Mouse (Mus musculus): ENCODE results near the gene Aipl1. TPM values are rescaled to one million over a fixed set of nuclear protein-coding genes. Genes with fewer than 3 reads are reported as not detected.

Aipl1 gene
- polyA plus RNA-seq, 1 experiment from 2014 or later: 0.19 TPM

DNA sequence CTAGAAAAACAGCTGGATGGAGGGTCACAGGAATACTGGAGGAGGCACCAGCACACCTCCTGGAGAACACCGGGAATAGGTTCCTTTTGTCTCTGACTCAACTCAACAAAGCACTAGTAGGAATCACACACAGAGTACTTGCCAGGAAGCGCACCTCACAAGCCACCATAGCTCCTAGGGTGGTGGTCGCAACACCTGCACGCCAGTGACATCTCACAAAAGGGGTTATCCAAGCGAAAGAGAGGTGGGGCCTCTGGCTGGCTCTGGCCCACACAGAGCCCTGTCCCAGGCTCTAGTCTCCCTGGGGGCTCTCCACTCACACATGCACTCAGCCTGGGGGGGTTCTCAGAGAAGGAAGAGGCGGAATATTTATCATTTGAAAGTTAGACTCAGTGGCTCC, 11.4 kb upstream of the Aipl1 start:
- Histone ChIP-seq H3K9ac (no peak overlapping the region), H3K4me3 (replicated peaks) (no peak overlapping the region), H3K9me3 (no peaks in the 10 kb centered on the region), H3K27me3 (replicated peaks) (peaks cover 6% of the 10 kb centered on the region; the same call in 1 of the 2 replicates), H3K4me2 (replicated peaks) (no peak overlapping the region), H3K36me3 (peaks cover 13% of the 10 kb centered on the region; the same call in 1 of the 2 replicates), H3K4me1 (replicated peaks) (peaks cover 19% of the 10 kb centered on the region), H3K27ac (no peak overlapping the region)
- ATAC-seq: no peak
- WGBS: 82% methylated on average over 6 of the region's 6 CpGs

- WGBS: 81% methylated on average over 3 of the region's 3 CpGs
- no peak overlapping the region for H3K9ac ChIP-seq
Measured at GRCm38 (mm10) chr11:72044231-72044630, 6.9 kb upstream of the Aipl1 start.

GRCm38 (mm10) chr11:72042631-72043030, 5.3 kb upstream of the Aipl1 start:
- Histone ChIP-seq H3K27me3 (replicated peaks) (0 out of 2 replicates have a peak, but pooled peaks cover 5% of the 10 kb centered on the region), H3K9me3 (no peaks in the 10 kb centered on the region), H3K4me3 (replicated peaks) (peak overlapping the region; percentile 73), H3K4me1 (replicated peaks) (peaks cover 25% of the 10 kb centered on the region), H3K27ac (no peak overlapping the region), H3K4me2 (replicated peaks) (peak overlapping the region; percentile 91), H3K9ac (peak overlapping the region; percentile 60), H3K36me3 (peaks cover 13% of the 10 kb centered on the region; the same call in 1 of the 2 replicates)
- 2% methylated on average over 14 of the region's 14 CpGs for WGBS
- ATAC-seq: peak; percentile 15; the same call in 1 of the 2 replicates

More at GRCm38 (mm10) chr11:72044231-72044630, 6.9 kb upstream of the Aipl1 start:
- Histone ChIP-seq H3K4me3 (replicated peaks) (no peak overlapping the region), H3K9me3 (no peaks in the 10 kb centered on the region), H3K4me2 (replicated peaks) (peak overlapping the region; percentile 91), H3K27ac (no peak overlapping the region), H3K4me1 (replicated peaks) (peaks cover 25% of the 10 kb centered on the region), H3K27me3 (replicated peaks) (0 out of 2 replicates have a peak, but pooled peaks cover 5% of the 10 kb centered on the region), H3K36me3 (peaks cover 13% of the 10 kb centered on the region; the same call in 1 of the 2 replicates)
- ATAC-seq: no peak

- peak within 1 kb of the TSS; percentile 91 for H3K4me2 ChIP-seq (replicated peaks)
- H3K27ac ChIP-seq: peak within 1 kb of the TSS; percentile 77
- peaks cover 12% of the 10 kb centered on the region; the same call in 1 of the 2 replicates for H3K36me3 ChIP-seq
- peak within 1 kb of the TSS; percentile 60 for H3K9ac ChIP-seq
- ATAC-seq: peak; percentile 96
- 0 out of 2 replicates have a peak, but pooled peaks cover 5% of the 10 kb centered on the region for H3K27me3 ChIP-seq (replicated peaks)
- peaks cover 25% of the 10 kb centered on the region for H3K4me1 ChIP-seq (replicated peaks)
- H3K4me3 ChIP-seq (replicated peaks): peak within 1 kb of the TSS; percentile 73
- no peaks in the 10 kb centered on the region for H3K9me3 ChIP-seq
- WGBS: 1% methylated on average over 52 of the region's 52 CpGs
Measured at GRCm38 (mm10) chr11:72041768-72042607, 4.7 kb upstream of the Aipl1 start, which contains the start of gene Pimreg. Pimreg (plus strand) TSS chr11:72042032.

GRCm38 (mm10) chr11:72041290-72041767, 4.0 kb upstream of the Aipl1 start:
- peak overlapping the region; percentile 58 for H3K9ac ChIP-seq
- H3K27me3 ChIP-seq (replicated peaks): 0 out of 2 replicates have a peak, but pooled peaks cover 5% of the 10 kb centered on the region
- peak overlapping the region; percentile 73 for H3K4me3 ChIP-seq (replicated peaks)
- no peaks in the 10 kb centered on the region for H3K9me3 ChIP-seq
- peak overlapping the region; percentile 77; the same call in 1 of the 2 replicates for H3K27ac ChIP-seq
- H3K4me1 ChIP-seq (replicated peaks): peaks cover 25% of the 10 kb centered on the region
- WGBS: 14% methylated on average over 6 of the region's 6 CpGs
- peak overlapping the region; percentile 91 for H3K4me2 ChIP-seq (replicated peaks)
- H3K36me3 ChIP-seq: peaks cover 6% of the 10 kb centered on the region; the same call in 1 of the 2 replicates
- ATAC-seq: no peak

- Histone ChIP-seq H3K9me3 (no peaks in the 10 kb centered on the region), H3K27ac (no peak overlapping the region), H3K4me2 (replicated peaks) (0 out of 2 replicates have a peak overlapping the region, but pooled peaks have one; percentile 3), H3K4me3 (replicated peaks) (no peak overlapping the region), H3K4me1 (replicated peaks) (peaks cover 25% of the 10 kb centered on the region), H3K9ac (no peak overlapping the region), H3K27me3 (replicated peaks) (0 out of 2 replicates have a peak, but pooled peaks cover 5% of the 10 kb centered on the region), H3K36me3 (no peaks in the 10 kb centered on the region; the same call in 1 of the 2 replicates)
- 37% methylated on average over 16 of the region's 16 CpGs for WGBS
- no peak for ATAC-seq
Measured at GRCm38 (mm10) chr11:72039599-72040386, 2.5 kb upstream of the Aipl1 start.

DNA sequence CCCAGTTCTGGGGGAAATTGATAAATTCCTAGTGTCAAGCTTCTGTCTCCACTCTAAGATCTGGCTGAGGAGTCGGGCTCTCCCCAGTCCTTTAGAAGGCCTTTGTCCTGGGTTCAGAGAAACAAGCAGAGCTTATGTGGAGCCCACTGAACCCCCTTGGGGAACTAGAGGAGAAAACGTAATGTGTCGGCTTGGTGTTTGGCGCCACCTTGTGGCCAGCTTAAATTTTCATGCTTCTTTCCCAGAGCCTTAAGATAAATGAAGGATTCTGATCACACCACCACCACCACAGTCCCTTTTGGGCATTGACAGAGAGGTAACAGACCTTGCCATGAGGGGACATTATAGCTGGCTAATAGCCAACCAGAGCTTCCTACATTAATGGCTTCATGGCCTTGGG, 687 bp upstream of the Aipl1 start:
- WGBS: 3% methylated on average over 4 of the region's 4 CpGs
- no peak for ATAC-seq
- H3K4me1 ChIP-seq (replicated peaks): peaks cover 20% of the 10 kb centered on the region
- no peak overlapping the region for H3K9ac ChIP-seq
- no peak overlapping the region for H3K4me2 ChIP-seq (replicated peaks)
- no peak overlapping the region for H3K4me3 ChIP-seq (replicated peaks)
- H3K9me3 ChIP-seq: no peaks in the 10 kb centered on the region
- no peak overlapping the region for H3K27ac ChIP-seq
- 0 out of 2 replicates have a peak, but pooled peaks cover 5% of the 10 kb centered on the region for H3K27me3 ChIP-seq (replicated peaks)
- H3K36me3 ChIP-seq: no peaks in the 10 kb centered on the region

- Histone ChIP-seq H3K4me1 (replicated peaks) (no peaks in the 10 kb centered on the region), H3K9ac (no peak overlapping the region), H3K9me3 (no peaks in the 10 kb centered on the region), H3K4me2 (replicated peaks) (no peak overlapping the region), H3K27ac (no peak overlapping the region), H3K36me3 (no peaks in the 10 kb centered on the region), H3K27me3 (replicated peaks) (no peaks in the 10 kb centered on the region; the same call in 1 of the 2 replicates), H3K4me3 (replicated peaks) (no peak overlapping the region)
- ATAC-seq: no peak
- WGBS: 86% methylated on average over 3 of the region's 3 CpGs
Measured at GRCm38 (mm10) chr11:72032589-72032988, 4.7 kb downstream of the Aipl1 start.

DNA sequence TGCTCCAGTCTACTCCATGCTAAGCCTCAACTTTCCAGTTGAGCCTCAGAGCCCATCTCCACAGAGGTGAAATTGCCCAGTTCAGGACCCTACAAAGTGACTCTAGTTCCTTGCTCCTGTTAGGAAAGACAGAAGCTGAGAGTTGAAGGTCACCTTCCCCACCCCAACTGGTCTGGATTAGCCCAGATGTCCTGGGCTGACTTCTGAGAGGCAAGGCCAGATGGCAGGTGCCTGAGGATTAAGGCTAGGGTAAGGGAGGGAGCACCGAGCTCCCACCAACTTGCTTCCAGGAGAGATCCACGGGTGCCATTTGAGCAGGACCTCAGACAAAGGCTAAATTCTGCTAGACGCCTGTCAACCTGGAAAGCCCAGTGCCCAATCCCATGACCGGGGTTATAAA, 5.2 kb downstream of the Aipl1 start:
- no peak overlapping the region for H3K27ac ChIP-seq
- H3K4me3 ChIP-seq (replicated peaks): no peak overlapping the region
- H3K4me1 ChIP-seq (replicated peaks): no peaks in the 10 kb centered on the region
- WGBS: 83% methylated on average over 4 of the region's 4 CpGs
- ATAC-seq: no peak
- no peak overlapping the region for H3K9ac ChIP-seq
- H3K9me3 ChIP-seq: no peaks in the 10 kb centered on the region
- H3K27me3 ChIP-seq (replicated peaks): no peaks in the 10 kb centered on the region; the same call in 1 of the 2 replicates
- no peaks in the 10 kb centered on the region for H3K36me3 ChIP-seq
- no peak overlapping the region for H3K4me2 ChIP-seq (replicated peaks)

GRCm38 (mm10) chr11:72031353-72031752, 6.0 kb downstream of the Aipl1 start:
- 89% methylated on average over 7 of the region's 7 CpGs for WGBS

GRCm38 (mm10) chr11:72029143-72029542, 8.2 kb downstream of the Aipl1 start:
- Histone ChIP-seq H3K36me3 (no peaks in the 10 kb centered on the region), H3K27me3 (replicated peaks) (no peaks in the 10 kb centered on the region; the same call in 1 of the 2 replicates), H3K9me3 (no peaks in the 10 kb centered on the region), H3K27ac (no peak overlapping the region), H3K4me1 (replicated peaks) (no peaks in the 10 kb centered on the region), H3K9ac (no peak overlapping the region), H3K4me3 (replicated peaks) (no peak overlapping the region), H3K4me2 (replicated peaks) (peak overlapping the region; percentile 17; the same call in 1 of the 2 replicates)
- WGBS: 18% methylated on average over 23 of the region's 23 CpGs
- ATAC-seq: peak; percentile 36; the same call in 1 of the 2 replicates

More at GRCm38 (mm10) chr11:72031353-72031752, 6.0 kb downstream of the Aipl1 start:
- Histone ChIP-seq H3K27ac (no peak overlapping the region), H3K36me3 (no peaks in the 10 kb centered on the region), H3K9ac (no peak overlapping the region), H3K4me2 (replicated peaks) (no peak overlapping the region), H3K27me3 (replicated peaks) (no peaks in the 10 kb centered on the region; the same call in 1 of the 2 replicates), H3K4me1 (replicated peaks) (no peaks in the 10 kb centered on the region), H3K4me3 (replicated peaks) (no peak overlapping the region), H3K9me3 (no peaks in the 10 kb centered on the region)
- no peak for ATAC-seq

Data from intestine, embryonic 15.5 days (tissue).